Mouse (Mus musculus): ENCODE results near the gene Man1c1. TPM values are rescaled to one million over a fixed set of nuclear protein-coding genes. Genes with fewer than 3 reads are reported as not detected.

The Man1c1 gene
- polyA plus RNA-seq, 1 experiment from 2014 or later, result 4.4 TPM

GRCm38 (mm10) chr4:134743881-134744633, 40.0 kb upstream of the Man1c1 start:
- Histone ChIP-seq H3K4me1 (ENCODE audit: control insufficient read depth, insufficient read depth, low read length) (peaks cover 4% of the 10 kb centered on the region; the same call in 1 of the 2 replicates), H3K4me2 (ENCODE audit: low read depth, low read length) (no peak overlapping the region), H3K9me3 (replicated peaks; ENCODE audit: control insufficient read depth, low read length) (no peaks in the 10 kb centered on the region), H3K4me3 (ENCODE audit: low read length) (no peak overlapping the region), H3K27me3 (ENCODE audit: control insufficient read depth, insufficient read depth, low read length) (no peaks in the 10 kb centered on the region), H3K27ac (ENCODE audit: low read length) (no peak overlapping the region), H3K36me3 (ENCODE audit: control insufficient read depth, insufficient read depth) (peaks cover 10% of the 10 kb centered on the region), H3K9ac (ENCODE audit: low read length) (no peak overlapping the region; the same call in 1 of the 2 replicates)
- 53% methylated on average over 16 of the region's 16 CpGs for WGBS
- no peak for ATAC-seq (replicated peaks; ENCODE audit: extremely low read depth, insufficient read depth, low FRiP score)

GRCm38 (mm10) chr4:134741949-134742348, 37.9 kb upstream of the Man1c1 start:
- H3K4me2 ChIP-seq (ENCODE audit: low read depth, low read length), result no peak overlapping the region
- ATAC-seq (replicated peaks; ENCODE audit: extremely low read depth, insufficient read depth, low FRiP score), result no peak
- H3K9ac ChIP-seq (ENCODE audit: low read length), result no peak overlapping the region
- peaks cover 4% of the 10 kb centered on the region; the same call in 1 of the 2 replicates for H3K4me1 ChIP-seq (ENCODE audit: control insufficient read depth, insufficient read depth, low read length)
- no peaks in the 10 kb centered on the region; the same call in 1 of the 2 replicates for H3K36me3 ChIP-seq (ENCODE audit: control insufficient read depth, insufficient read depth)
- H3K27me3 ChIP-seq (ENCODE audit: control insufficient read depth, insufficient read depth, low read length), result no peaks in the 10 kb centered on the region
- no peak overlapping the region for H3K27ac ChIP-seq (ENCODE audit: low read length)
- 75% methylated on average over 8 of the region's 8 CpGs for WGBS
- no peaks in the 10 kb centered on the region for H3K9me3 ChIP-seq (replicated peaks; ENCODE audit: control insufficient read depth, low read length)
- H3K4me3 ChIP-seq (ENCODE audit: low read length), result no peak overlapping the region

GRCm38 (mm10) chr4:134740186-134740585, 36.1 kb upstream of the Man1c1 start:
- H3K27me3 ChIP-seq (ENCODE audit: control insufficient read depth, insufficient read depth, low read length), result no peaks in the 10 kb centered on the region
- H3K4me2 ChIP-seq (ENCODE audit: low read depth, low read length), result no peak overlapping the region
- H3K4me3 ChIP-seq (ENCODE audit: low read length), result no peak overlapping the region
- 89% methylated on average over 4 of the region's 4 CpGs for WGBS
- H3K4me1 ChIP-seq (ENCODE audit: control insufficient read depth, insufficient read depth, low read length), result peaks cover 7% of the 10 kb centered on the region; the same call in 1 of the 2 replicates
- H3K27ac ChIP-seq (ENCODE audit: low read length), result no peak overlapping the region
- H3K9me3 ChIP-seq (replicated peaks; ENCODE audit: control insufficient read depth, low read length), result no peaks in the 10 kb centered on the region
- no peak overlapping the region for H3K9ac ChIP-seq (ENCODE audit: low read length)
- ATAC-seq (replicated peaks; ENCODE audit: extremely low read depth, insufficient read depth, low FRiP score), result no peak; the same call in 1 of the 2 replicates
- H3K36me3 ChIP-seq (ENCODE audit: control insufficient read depth, insufficient read depth), result no peaks in the 10 kb centered on the region

GRCm38 (mm10) chr4:134739530-134739929, 35.4 kb upstream of the Man1c1 start:
- Histone ChIP-seq H3K4me3 (ENCODE audit: low read length) (no peak overlapping the region), H3K27me3 (ENCODE audit: control insufficient read depth, insufficient read depth, low read length) (no peaks in the 10 kb centered on the region), H3K4me1 (ENCODE audit: control insufficient read depth, insufficient read depth, low read length) (peaks cover 10% of the 10 kb centered on the region), H3K27ac (ENCODE audit: low read length) (no peak overlapping the region), H3K36me3 (ENCODE audit: control insufficient read depth, insufficient read depth) (no peaks in the 10 kb centered on the region), H3K9ac (ENCODE audit: low read length) (no peak overlapping the region), H3K4me2 (ENCODE audit: low read depth, low read length) (no peak overlapping the region), H3K9me3 (replicated peaks; ENCODE audit: control insufficient read depth, low read length) (no peaks in the 10 kb centered on the region)
- WGBS, result 85% methylated on average over 3 of the region's 3 CpGs
- ATAC-seq (replicated peaks; ENCODE audit: extremely low read depth, insufficient read depth, low FRiP score), result no peak

- no peak for ATAC-seq (replicated peaks; ENCODE audit: extremely low read depth, insufficient read depth, low FRiP score)
- WGBS, result 71% methylated on average over 14 of the region's 14 CpGs
- no peak overlapping the region for H3K4me3 ChIP-seq (ENCODE audit: low read length)
Observed at GRCm38 (mm10) chr4:134737365-134737910, 33.3 kb upstream of the Man1c1 start.

GRCm38 (mm10) chr4:134736147-134736546, 32.1 kb upstream of the Man1c1 start:
- no peak overlapping the region for H3K4me3 ChIP-seq (ENCODE audit: low read length)
- H3K27me3 ChIP-seq (ENCODE audit: control insufficient read depth, insufficient read depth, low read length), result no peaks in the 10 kb centered on the region
- peaks cover 13% of the 10 kb centered on the region for H3K4me1 ChIP-seq (ENCODE audit: control insufficient read depth, insufficient read depth, low read length)
- no peaks in the 10 kb centered on the region for H3K36me3 ChIP-seq (ENCODE audit: control insufficient read depth, insufficient read depth)
- no peak overlapping the region for H3K27ac ChIP-seq (ENCODE audit: low read length)
- no peak overlapping the region for H3K9ac ChIP-seq (ENCODE audit: low read length)
- ATAC-seq (replicated peaks; ENCODE audit: extremely low read depth, insufficient read depth, low FRiP score), result no peak
- no peak overlapping the region for H3K4me2 ChIP-seq (ENCODE audit: low read depth, low read length)
- H3K9me3 ChIP-seq (replicated peaks; ENCODE audit: control insufficient read depth, low read length), result no peaks in the 10 kb centered on the region
- 65% methylated on average over 7 of the region's 7 CpGs for WGBS

More at GRCm38 (mm10) chr4:134737365-134737910, 33.3 kb upstream of the Man1c1 start:
- Histone ChIP-seq H3K27ac (ENCODE audit: low read length) (no peak overlapping the region), H3K4me2 (ENCODE audit: low read depth, low read length) (no peak overlapping the region), H3K4me1 (ENCODE audit: control insufficient read depth, insufficient read depth, low read length) (peaks cover 13% of the 10 kb centered on the region), H3K9ac (ENCODE audit: low read length) (no peak overlapping the region), H3K9me3 (replicated peaks; ENCODE audit: control insufficient read depth, low read length) (no peaks in the 10 kb centered on the region), H3K27me3 (ENCODE audit: control insufficient read depth, insufficient read depth, low read length) (no peaks in the 10 kb centered on the region), H3K36me3 (ENCODE audit: control insufficient read depth, insufficient read depth) (no peaks in the 10 kb centered on the region)

- WGBS, result 28% methylated on average over 9 of the region's 9 CpGs
- no peak overlapping the region for H3K9ac ChIP-seq (ENCODE audit: low read length)
- peak overlapping the region; percentile 38; the same call in 1 of the 2 replicates for H3K4me2 ChIP-seq (ENCODE audit: low read depth, low read length)
- peak; percentile 47 for ATAC-seq (replicated peaks; ENCODE audit: extremely low read depth, insufficient read depth, low FRiP score)
- H3K27ac ChIP-seq (ENCODE audit: low read length), result peak overlapping the region; percentile 52
- no peaks in the 10 kb centered on the region for H3K27me3 ChIP-seq (ENCODE audit: control insufficient read depth, insufficient read depth, low read length)
- no peak overlapping the region for H3K4me3 ChIP-seq (ENCODE audit: low read length)
- H3K9me3 ChIP-seq (replicated peaks; ENCODE audit: control insufficient read depth, low read length), result no peaks in the 10 kb centered on the region
- peaks cover 24% of the 10 kb centered on the region for H3K4me1 ChIP-seq (ENCODE audit: control insufficient read depth, insufficient read depth, low read length)
- H3K36me3 ChIP-seq (ENCODE audit: control insufficient read depth, insufficient read depth), result no peaks in the 10 kb centered on the region
Observed at GRCm38 (mm10) chr4:134734629-134735081, 30.6 kb upstream of the Man1c1 start.

- Histone ChIP-seq H3K36me3 (ENCODE audit: control insufficient read depth, insufficient read depth) (no peaks in the 10 kb centered on the region), H3K27me3 (ENCODE audit: control insufficient read depth, insufficient read depth, low read length) (no peaks in the 10 kb centered on the region), H3K4me3 (ENCODE audit: low read length) (no peak overlapping the region), H3K9me3 (replicated peaks; ENCODE audit: control insufficient read depth, low read length) (no peaks in the 10 kb centered on the region), H3K4me2 (ENCODE audit: low read depth, low read length) (peak overlapping the region; percentile 38), H3K4me1 (ENCODE audit: control insufficient read depth, insufficient read depth, low read length) (peaks cover 24% of the 10 kb centered on the region), H3K27ac (ENCODE audit: low read length) (peak overlapping the region; percentile 52), H3K9ac (ENCODE audit: low read length) (no peak overlapping the region)
- peak; percentile 64 for ATAC-seq (replicated peaks; ENCODE audit: extremely low read depth, insufficient read depth, low FRiP score)
- WGBS, result 12% methylated on average over 13 of the region's 13 CpGs
Observed at GRCm38 (mm10) chr4:134734038-134734628, 30.0 kb upstream of the Man1c1 start.

- H3K9ac ChIP-seq (ENCODE audit: low read length), result no peak overlapping the region
- no peak overlapping the region for H3K4me2 ChIP-seq (ENCODE audit: low read depth, low read length)
- no peaks in the 10 kb centered on the region for H3K27me3 ChIP-seq (ENCODE audit: control insufficient read depth, insufficient read depth, low read length)
- no peak overlapping the region for H3K4me3 ChIP-seq (ENCODE audit: low read length)
- peaks cover 24% of the 10 kb centered on the region for H3K4me1 ChIP-seq (ENCODE audit: control insufficient read depth, insufficient read depth, low read length)
- ATAC-seq (replicated peaks; ENCODE audit: extremely low read depth, insufficient read depth, low FRiP score), result no peak
- WGBS, result 74% methylated on average over 9 of the region's 9 CpGs
- H3K9me3 ChIP-seq (replicated peaks; ENCODE audit: control insufficient read depth, low read length), result no peaks in the 10 kb centered on the region
- H3K27ac ChIP-seq (ENCODE audit: low read length), result no peak overlapping the region
- no peaks in the 10 kb centered on the region for H3K36me3 ChIP-seq (ENCODE audit: control insufficient read depth, insufficient read depth)
Observed at GRCm38 (mm10) chr4:134733371-134733770, 29.3 kb upstream of the Man1c1 start.

Data from heart, embryonic 16.5 days (tissue).